Mouse (Mus musculus) kidney, adult 2 months (tissue): Measurements from ENCODE around the gene Klhdc1.

Experiments
- CTCF ChIP-seq: fragments of 200-500 bp; conservative IDR thresholded peaks from 2 replicates; pipeline ENCODE4 v1.5.1; 2011; ENCODE audit warnings: low read depth, mild to moderate bottlenecking, control low read depth, low read length, moderate library complexity, mixed read lengths; ENCODE audit not compliant: insufficient read depth, insufficient read length
- POLR2A ChIP-seq: fragments of 200-500 bp; IDR thresholded peaks from one replicate; pipeline ENCODE4 v1.6.1; 2011; ENCODE audit warnings: low read depth, low read length, control low read depth

- no peak for TF ChIP-seq CTCF
- no peak for TF ChIP-seq POLR2A
Measured at GRCm38 (mm10) chr12:69267956-69268632, 27.1 kb downstream of the Klhdc1 start.
